Mouse (Mus musculus) layer of hippocampus, postnatal 14 days (tissue): ENCODE results near the gene Aox3. TPM values are rescaled to one million over a fixed set of nuclear protein-coding genes. Genes with fewer than 3 reads are reported as not detected.
A peak's percentile ranks its signal among the peaks of the same experiment; 100 is the strongest.

ENCODE experiments used
- DNase-seq, 2 experiments: peaks; one replicate each; pipeline ENCODE4 v3.0.0; 2021 to 2022; ENCODE audit warnings: low spot score in 2 of 2, mixed read lengths in 1 of 2
- total RNA-seq, 2 experiments: library from RNA; stranded (reverse); gene quantifications; 2 replicates each; pipeline ENCODE4 v1.2.3; 2021

Gene Aox3
- total RNA-seq, 2 experiments from 2014 or later = 3.1 to 3.8 TPM

DNA sequence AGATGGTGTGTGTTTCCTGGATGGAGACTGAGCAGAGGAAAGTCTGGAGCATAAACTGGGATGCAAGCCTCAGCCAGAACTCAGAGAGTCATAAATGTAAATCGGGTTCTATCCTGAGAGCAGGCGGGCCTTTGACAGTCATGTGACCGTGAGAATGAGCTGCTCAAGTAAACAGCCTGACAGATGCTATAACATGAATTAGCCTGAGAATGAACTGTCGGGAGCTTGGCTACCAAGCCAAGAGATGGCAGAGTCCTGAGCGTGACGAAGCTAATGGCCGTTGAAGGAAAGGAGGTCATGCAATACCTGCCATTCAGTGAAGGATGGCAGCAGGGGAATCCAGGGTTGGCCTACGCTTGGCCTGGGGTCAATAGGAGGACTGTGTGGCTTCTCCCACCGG is 84.1 kb downstream of the Aox3 start:
- no peak for DNase-seq

DNA sequence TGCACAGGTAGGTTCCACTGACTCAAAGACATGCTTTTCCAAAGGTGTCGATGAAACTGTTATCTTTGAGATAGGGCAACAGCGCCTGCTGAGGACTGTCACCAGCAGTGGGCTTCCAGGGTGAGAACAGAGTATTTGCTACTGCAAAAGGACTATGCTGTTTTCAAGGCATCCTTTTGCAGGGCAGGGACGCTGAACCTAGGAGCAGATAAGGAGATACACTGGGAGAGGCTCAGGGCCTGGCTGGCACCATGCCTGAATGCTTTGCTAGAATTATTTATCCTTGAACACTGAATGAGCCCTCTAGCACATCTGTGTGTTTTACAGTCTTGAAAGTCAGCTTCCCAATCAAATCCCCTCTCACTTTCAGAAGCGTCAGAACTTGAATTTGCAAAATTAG is 85.5 kb downstream of the Aox3 start:
- no peak for DNase-seq

DNA sequence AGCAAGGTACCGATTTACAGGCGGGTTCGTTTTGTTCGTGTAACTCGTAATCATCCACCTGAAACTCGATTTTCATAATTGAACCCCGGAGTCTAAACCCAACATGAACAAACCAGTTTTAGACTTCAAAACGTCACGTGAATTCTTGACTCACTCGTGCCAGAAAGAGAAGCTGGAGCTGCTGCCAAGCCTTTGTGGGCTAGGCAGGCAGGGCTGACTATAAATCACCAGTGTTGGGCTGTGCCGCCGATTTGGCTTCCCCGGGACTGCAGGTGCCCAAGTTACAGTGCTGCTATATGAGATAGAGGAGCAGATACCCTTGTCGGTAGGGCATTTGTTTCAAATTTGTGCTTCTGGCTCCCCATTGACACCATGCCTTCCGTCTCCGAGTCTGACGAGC is 97.3 kb downstream of the Aox3 start, which contains the start of gene Aox4:
Gene Aox4, plus strand, starts transcription at position 195 of the 400 bp plus-strand sequence.
- peak; percentile 38 to 49 for DNase-seq

DNA sequence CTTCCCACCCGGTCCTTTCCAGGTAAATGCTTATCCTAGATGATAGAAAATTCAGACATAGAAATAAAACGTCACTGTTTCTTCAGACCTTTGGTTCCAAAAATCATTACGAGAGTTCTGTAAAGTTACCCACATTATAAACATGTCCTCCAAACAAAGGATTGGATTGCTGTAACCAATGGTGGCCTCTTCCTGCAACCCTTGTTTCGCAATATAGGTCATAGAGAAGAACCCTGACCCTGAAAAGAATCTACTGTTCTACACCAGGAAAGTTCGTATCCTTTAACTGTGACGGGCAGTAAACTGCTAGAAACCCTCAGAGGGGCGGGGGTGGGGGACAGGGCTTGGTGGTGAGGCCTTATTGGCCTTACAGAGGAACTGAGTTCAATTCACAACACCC is 99.9 kb downstream of the Aox3 start:
- no peak for DNase-seq

DNA sequence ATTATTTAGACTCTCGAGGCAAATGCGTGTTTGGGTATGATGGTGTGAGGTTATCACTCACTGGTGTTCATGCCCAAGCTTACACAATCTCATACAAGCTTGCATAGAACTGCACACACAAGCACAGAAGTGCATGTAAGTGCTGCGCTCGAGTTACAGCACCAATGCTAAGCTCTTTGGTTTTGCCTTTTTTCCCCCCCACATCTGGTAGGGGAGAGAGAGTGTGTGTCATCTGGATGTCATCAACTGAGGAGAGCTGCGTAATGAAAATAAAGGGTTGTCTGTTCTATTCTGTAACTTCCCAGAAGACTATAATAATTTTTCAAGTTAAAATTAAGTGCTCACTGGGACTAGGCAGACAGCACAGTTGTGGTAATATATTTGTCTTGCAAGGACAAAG is 100.9 kb downstream of the Aox3 start:
- no peak for DNase-seq

DNA sequence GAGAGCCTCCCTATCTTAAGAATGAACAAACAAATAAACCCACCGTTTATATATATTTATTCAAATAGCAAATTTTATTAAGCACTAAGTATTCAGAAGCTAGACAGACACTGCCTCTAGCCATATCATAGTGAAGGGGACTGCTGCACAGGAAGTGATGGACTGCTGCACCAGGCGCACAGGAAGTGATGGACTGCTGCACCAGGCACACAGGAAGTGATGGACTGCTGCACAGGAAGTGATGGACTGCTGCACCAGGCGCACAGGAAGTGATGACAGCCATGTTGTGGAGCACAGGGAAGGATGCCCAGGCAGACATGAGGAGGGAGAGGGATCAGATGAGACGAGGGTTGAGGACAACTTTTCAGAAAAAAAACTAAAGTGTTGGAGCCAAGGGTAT is 102.4 kb downstream of the Aox3 start:
- DNase-seq = no peak

DNA sequence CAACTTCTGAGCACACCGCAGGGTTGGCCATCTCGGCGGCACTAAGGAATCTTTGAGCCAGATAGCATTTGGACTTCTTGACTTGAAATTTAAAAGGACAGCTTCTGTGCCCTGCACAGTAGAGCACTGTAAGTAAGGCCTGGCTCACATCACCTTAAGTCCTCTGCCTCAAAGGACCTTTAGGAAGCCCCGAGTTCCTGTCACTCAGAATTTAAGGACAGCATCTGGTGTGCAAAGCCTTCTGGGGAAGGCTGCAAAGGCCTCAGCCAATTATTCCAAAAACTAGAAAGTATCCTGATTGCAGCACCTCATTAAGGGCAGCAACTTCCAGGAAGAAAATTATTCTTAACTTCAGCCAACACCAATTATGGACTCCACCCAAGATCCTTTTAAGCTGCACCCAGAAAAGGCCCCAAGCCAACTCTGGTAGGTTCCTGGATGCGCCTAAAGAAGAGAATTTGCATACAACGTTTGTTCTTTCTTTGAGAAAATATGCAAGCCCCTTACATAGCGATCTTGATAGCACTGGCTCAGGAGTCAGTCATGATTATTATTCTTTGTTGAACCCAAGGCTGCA is 103.1 kb downstream of the Aox3 start:
- peak in 1 of 2 experiments; percentile 12 for DNase-seq

DNA sequence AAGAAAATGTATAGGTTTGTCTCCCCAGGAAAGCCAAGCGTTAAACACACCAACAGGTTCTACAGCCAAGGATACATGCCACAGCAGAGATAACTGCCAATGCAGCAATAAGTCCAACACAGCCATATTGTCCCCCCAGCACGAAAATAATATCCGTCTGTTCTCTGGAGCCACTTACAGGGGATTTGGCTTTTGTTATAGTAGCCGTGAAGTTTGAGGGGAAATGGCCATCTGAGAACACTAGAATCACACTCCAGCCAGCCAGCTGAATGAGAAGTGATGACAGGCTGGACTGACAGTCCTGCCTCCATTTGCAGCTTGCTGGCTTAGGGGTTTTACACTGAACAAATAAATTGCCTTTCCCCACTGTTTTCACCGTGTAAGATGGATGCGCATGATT is 108.1 kb downstream of the Aox3 start:
- peak; percentile 13 to 70 for DNase-seq

DNA sequence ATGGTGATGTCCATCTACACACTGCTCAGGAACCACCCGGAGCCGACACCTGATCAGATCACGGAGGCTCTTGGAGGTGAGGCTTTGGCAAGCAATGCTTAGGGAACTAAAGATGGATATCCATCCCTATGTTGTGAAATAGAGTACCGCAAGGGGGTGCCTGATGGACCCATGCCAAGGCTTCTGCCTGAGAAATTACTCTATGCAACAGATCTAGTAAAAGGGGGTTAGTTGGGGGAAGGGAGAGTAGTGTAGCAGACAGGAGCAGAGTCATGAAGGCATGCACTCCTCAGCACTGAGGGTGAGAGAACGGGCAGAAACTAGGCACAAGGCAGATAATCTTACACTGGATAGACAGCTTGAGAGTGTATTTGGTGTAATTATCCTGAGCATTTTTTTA is 108.9 kb downstream of the Aox3 start:
- DNase-seq = peak in 1 of 2 experiments; percentile 37

DNA sequence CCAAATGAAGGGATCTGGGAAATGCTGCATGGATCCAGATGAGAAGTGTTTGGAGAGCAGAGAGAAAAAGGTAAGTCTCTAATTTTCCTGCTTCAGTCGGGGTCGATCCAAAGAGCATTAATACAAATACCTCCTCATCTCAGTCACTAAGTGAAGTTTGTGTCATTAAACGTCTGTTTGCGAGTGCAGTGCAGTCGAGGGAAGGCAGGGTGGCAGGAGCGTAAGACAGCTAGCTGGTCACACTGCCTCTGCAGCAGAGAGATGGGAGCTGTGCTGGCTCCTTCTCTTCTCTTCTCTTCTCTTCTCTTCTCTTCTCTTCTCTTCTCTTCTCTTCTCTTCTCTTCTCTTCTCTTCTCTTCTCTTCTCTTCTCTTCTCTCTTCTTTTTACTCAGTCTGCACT is 115.2 kb downstream of the Aox3 start:
- DNase-seq = no peak

DNA sequence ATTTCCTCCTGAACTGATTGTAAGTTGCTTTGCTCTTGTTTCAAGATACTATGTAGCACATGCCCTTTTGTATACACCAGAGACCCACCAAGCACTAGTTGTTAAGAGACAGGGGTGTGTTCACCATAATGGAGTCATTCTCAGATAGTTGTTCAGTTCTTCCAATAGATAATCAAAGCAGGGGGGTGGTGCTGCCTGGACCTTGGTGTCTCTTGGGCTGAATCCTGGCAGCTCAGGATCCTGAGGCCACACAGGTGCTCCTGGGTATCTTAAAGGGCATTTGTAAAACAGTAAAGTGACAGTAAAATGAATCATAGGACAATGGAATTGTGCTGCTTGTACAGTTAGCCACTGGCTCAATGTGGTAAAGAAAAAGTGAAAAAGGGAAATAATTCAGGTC is 116.0 kb downstream of the Aox3 start:
- no peak for DNase-seq

DNA sequence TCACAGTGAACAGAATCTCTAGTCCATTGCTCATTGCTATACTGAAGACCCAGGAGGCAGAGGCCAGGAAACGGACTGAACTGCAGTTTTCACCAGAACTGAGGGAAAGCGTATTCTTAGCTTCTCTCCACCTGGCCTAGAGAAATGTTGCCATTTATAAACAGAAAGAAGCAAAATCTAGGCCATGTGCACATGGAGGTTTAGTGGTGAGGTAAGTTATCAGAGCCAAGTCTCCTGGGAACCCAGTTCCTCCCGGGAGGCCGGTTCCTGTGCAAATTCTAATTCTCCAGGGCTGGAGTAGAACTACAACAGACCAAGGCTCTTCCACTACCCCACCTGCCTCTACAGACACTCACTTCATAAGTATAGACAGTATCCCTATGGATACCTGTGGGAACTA is 116.8 kb downstream of the Aox3 start:
- DNase-seq = no peak

DNA sequence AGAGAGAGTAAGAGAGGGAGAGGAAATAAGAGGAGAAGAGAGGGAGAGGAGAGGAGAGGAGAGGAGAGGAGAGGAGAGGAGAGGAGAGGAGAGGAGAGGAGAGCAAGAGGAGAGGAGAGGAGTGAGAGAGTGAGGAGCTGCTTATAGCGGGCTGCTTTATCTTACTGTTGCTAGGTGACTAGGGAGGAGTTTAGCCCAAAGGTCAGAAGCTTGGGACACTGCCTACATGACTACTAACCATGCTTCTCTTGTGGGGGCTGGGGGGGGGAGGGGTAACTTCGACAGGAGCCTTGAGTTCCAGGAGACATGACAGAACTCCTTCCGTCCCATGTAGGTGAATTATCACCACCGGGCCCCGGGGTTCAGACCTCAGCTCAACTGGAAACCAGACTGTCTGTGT is 117.6 kb downstream of the Aox3 start:
- no peak for DNase-seq

DNA sequence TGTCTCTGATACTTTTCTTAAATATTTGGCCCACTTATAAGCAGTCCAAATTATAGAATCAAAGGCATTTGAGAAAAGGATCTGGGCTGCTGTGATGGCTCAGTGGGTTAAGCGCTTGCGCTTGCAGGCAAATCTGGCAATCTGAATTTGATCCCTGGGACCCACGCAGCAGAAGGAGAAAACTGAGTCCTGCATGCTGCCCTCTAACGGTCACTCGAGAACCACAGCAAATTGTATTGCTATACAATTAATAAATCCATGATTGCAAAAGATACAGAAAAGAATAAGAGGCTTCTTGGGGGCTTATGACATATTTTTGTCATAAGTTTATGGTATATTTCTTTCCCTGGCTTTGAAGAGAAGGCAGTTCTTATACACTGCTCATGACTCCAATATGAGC is 122.5 kb downstream of the Aox3 start:
- no peak for DNase-seq

DNA sequence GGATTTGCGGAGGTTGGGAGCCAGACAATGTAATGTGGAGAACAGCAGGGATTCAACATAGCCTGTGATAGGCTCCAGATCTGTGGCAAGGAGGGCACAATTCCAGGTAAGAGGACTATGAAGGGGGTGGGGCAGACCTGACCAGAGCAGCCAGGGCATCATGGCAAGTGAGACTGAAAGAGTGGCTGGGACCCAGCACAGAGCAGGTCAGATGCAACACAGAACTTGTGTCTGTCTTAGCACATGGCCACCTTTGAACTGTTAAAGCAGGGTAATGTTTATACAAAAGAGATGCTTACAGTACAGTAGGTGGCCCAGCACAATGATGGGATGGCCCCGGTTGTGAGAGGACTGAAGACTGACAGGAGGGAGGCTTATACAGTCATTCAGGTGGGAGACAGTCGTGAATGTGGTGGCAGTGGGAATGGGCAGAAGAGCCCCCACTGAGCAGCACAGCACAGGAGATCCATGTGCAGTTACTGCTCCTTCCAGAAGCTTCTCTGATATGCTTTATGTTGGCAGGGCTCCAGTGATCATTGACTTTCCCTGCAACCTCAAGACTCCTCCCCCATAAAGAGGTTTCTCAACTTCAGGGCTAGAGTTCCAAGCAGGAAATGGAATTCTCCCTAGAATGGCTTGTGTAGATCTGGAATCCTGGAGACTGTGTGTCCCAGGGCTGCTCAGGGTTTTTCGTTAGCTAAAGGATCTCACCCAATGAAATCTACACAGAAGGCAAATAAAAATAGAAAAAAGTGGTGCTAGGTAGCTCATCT is 124.8 kb downstream of the Aox3 start:
- no peak for DNase-seq

DNA sequence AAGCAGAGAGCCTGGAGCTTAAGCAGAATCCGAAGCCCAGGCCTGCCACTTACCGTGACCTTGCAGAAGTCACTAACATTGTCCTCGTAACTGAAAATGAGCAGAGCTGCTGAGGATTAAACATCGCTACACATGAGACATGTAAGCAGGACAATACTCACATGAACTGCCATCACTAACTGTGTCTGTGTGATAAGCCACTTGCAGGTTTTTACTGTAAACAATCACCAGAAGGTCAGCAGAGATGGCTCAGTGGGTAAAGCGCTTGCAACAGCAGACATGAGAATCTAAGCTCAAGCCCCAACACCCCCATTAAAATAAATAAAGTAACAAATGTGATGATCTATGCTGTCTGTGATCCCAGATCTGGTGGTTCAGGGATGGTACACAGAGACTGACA is 125.5 kb downstream of the Aox3 start:
- no peak for DNase-seq

DNA sequence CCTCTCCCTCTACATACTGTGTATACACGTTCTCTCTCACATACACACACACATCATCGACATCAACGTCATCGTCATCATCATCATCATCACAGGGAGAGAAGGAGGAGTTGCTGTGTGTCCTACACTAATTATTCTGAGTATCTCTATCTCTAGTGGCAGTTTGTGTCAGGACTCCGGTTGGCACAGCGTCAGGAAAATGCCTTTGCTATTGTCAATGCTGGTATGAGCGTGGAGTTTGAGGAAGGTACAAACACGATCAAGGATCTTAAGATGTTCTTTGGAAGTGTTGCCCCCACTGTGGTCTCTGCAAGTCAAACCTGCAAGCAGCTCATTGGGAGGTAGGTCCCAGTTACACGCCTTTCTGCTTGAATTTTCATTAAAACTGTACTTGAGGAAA is 126.0 kb downstream of the Aox3 start:
- no peak for DNase-seq

DNA sequence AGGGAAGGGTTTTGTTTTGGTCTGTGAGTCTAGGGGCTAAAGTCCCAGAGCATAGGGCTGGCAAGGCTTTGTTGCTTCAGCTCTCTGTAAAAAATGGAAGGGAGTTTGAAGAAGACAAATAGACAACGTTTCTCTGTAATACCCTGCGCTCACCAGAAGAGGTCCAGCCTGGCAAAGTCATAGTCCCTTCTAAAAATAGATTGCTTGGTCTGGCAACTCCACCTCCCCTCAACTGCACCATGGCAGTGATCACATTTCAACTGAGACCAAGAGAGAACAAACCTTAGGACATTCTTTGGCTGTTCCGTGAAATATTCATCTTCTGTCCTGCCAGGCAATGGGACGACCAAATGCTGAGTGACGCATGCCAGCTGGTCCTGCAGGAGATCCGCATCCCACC is 127.4 kb downstream of the Aox3 start:
- no peak for DNase-seq

DNA sequence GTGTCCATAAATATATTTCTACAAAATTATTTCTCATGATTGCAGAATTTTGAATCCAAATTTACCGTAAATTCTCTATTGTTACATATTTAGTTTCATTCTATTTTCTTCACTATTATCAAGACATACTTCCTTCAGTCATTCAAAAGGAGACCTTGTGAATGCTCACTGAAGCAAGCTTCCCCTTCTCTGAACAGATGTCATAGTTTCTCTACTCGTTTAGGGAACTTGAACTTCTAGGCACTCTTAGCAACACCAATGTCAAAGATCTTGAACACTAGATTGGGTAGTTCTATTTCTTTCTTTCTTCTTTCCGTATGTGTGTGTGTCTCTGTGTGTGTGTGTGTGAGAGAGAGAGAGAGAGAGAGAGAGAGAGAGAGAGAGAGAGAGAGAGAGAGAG is 131.6 kb downstream of the Aox3 start:
- DNase-seq = no peak

DNA sequence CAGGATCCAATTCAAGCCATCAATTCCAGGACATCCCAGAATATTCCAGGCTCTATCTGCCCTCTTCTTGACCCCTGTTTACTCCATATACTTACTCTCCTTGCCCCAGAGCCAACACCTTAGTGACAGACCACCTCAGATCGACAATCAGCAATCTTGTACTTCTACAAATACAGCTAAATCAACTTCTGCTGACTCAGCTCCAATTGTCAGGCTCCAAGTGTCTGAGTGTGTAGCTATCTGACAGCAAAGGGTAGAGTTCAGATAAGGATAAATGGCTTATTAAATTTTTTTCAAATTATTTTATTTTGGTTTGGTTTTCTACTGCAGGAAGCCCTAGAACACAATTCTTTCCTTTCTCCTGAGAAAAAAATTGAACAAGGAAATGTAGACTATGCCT is 135.6 kb downstream of the Aox3 start:
- DNase-seq = no peak
